Mouse (Mus musculus) ES-Bruce4 (cell line): ENCODE data around the gene Iqck.

Experiments used
- CTCF ChIP-seq: IDR thresholded peaks from one replicate; pipeline ENCODE4 v1.8.1; 2011; ENCODE audit warnings: low read depth, low read length
- POLR2A ChIP-seq: IDR thresholded peaks from one replicate; pipeline ENCODE4 v1.8.1; 2011; ENCODE audit warnings: low read length; ENCODE audit not compliant: insufficient read depth

GRCm38 (mm10) chr7:118927279-118927678 lies 71.7 kb downstream of the Iqck start:
- TF ChIP-seq CTCF (no peak), POLR2A (no peak)
